Mouse (Mus musculus) megakaryocyte, embryonic 14.5 days (primary cell): ENCODE measurements around the gene Atp5b. TPM values are rescaled to one million over a fixed set of nuclear protein-coding genes. Genes with fewer than 3 reads are reported as not detected.

Source experiments
- H3K27me3 ChIP-seq: replicated peaks from 2 replicates; pipeline ENCODE3; 2012; ENCODE audit warnings: inconsistent platforms
- H3K36me3 ChIP-seq: replicated peaks from 2 replicates; pipeline ENCODE3; 2012; ENCODE audit warnings: low read length, inconsistent platforms, mixed read lengths
- H3K4me1 ChIP-seq: 2 replicates; pipeline ENCODE4 v1.6.1; 2012; ENCODE audit warnings: inconsistent platforms
- H3K4me3 ChIP-seq: replicated peaks from 2 replicates; pipeline ENCODE3; 2012; ENCODE audit warnings: moderate library complexity, mild to moderate bottlenecking, inconsistent platforms
- H3K9me3 ChIP-seq: 2 replicates; pipeline ENCODE4 v1.6.1; 2012; ENCODE audit warnings: inconsistent platforms
- FLI1 ChIP-seq: IDR thresholded peaks from 2 replicates; pipeline ENCODE4 v1.6.1; 2012; ENCODE audit warnings: low read length, inconsistent platforms, mixed read lengths
- GATA1 ChIP-seq: IDR thresholded peaks from 3 replicates; pipeline ENCODE4 v1.6.1; 2012; ENCODE audit warnings: mixed read lengths, low read length, inconsistent platforms, borderline replicate concordance
- polyA plus RNA-seq: library from polyadenylated mRNA; stranded (reverse); fragments of >175 nt; gene quantifications from 2 replicates; pipeline ENCODE4 v1.2.3, GENCODE M21; 2012; ENCODE audit warnings: low replicate concordance; ENCODE audit not compliant: insufficient read depth

Gene Atp5b
- polyA plus RNA-seq, 1 experiment = 796 TPM

DNA sequence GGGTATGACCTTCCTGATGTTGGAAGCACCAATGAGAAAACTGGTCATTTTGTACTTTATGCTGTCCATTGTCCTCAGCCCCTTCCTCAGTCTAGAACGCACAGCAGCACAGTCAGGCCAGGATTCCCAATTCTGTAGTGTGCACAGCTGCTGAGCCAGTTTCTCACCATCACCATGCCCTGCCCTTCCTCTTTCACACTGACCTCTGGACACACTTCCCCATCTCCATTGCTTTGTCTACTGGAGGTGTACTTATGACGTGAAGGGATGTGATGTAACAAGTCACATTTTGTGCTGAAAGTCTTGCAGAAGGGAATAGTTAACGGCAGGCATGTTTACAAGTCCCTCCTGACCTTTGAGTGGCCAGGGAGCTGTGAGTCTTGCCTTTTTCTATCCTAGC, 48.2 kb downstream of the Atp5b start:
- peaks cover 89% of the 10 kb centered on the region for H3K36me3 ChIP-seq
- H3K9me3 ChIP-seq = no peaks in the 10 kb centered on the region
- H3K27me3 ChIP-seq = no peaks in the 10 kb centered on the region
- H3K4me3 ChIP-seq = no peak overlapping the region
- peaks cover 8% of the 10 kb centered on the region; the same call in 1 of the 2 replicates for H3K4me1 ChIP-seq
- TF ChIP-seq FLI1 (no peak), GATA1 (no peak)

DNA sequence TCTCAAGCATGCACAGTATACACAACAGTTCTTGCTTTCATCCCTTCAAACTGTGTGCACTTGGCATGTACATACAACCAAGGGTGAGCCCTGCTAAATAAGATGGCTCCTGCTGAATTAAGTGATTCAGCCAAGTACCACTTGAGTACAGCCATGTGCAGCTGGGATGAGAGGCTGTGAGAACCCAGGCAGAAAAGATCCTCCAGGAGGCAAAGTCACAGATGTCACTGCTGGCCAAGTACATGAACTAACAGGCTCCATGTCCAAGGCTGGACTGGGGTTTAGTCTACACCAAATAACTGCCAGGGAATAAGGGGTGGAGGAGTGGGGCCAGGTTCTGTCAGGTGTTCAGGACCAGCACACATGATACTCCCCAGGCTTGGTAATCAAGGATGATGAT, 48.7 kb downstream of the Atp5b start:
- Histone ChIP-seq H3K4me3 (no peak overlapping the region), H3K36me3 (peaks cover 84% of the 10 kb centered on the region), H3K4me1 (peaks cover 8% of the 10 kb centered on the region; the same call in 1 of the 2 replicates), H3K27me3 (no peaks in the 10 kb centered on the region), H3K9me3 (no peaks in the 10 kb centered on the region)
- TF ChIP-seq GATA1 (no peak), FLI1 (no peak)

GRCm38 (mm10) chr10:128133650-128134332, 50.7 kb downstream of the Atp5b start:
- no peaks in the 10 kb centered on the region for H3K27me3 ChIP-seq
- TF ChIP-seq GATA1 (no peak), FLI1 (no peak)
- H3K9me3 ChIP-seq = no peaks in the 10 kb centered on the region
- no peak overlapping the region for H3K4me3 ChIP-seq
- 0 out of 2 replicates have a peak, but pooled peaks cover 5% of the 10 kb centered on the region for H3K4me1 ChIP-seq
- H3K36me3 ChIP-seq = peaks cover 80% of the 10 kb centered on the region

DNA sequence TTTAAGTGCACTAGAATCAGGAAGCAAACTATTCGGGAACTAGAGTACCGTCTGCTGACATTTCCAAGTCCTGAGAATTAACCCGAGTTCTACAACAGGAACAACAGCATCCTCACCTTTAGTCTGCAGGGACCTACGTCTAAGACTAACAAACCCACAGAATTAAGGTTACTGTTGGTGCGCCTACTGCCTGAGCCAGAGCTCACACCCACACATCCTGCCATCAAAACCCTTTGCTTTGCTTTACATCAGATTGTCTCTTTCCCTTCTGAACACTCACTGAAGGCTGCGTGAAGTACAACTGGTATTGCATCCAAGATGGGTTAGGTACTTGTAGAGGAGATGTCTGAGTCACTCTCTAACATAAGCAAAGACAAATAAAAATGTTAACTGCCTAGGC, 52.3 kb downstream of the Atp5b start:
- Histone ChIP-seq H3K4me3 (no peak overlapping the region), H3K36me3 (peaks cover 79% of the 10 kb centered on the region), H3K27me3 (no peaks in the 10 kb centered on the region), H3K4me1 (0 out of 2 replicates have a peak, but pooled peaks cover 5% of the 10 kb centered on the region), H3K9me3 (no peaks in the 10 kb centered on the region)
- TF ChIP-seq FLI1 (no peak), GATA1 (no peak)

Other genes starting within 250 kb of the Atp5b start
- gene Rdh19, start 233.3 kb upstream of the Atp5b start, polyA plus RNA-seq = not detected in 2 replicates
- not detected in 2 replicates for gene Rdh16f2, start 216.8 kb upstream of the Atp5b start, polyA plus RNA-seq
- gene Rdh7, start 194.5 kb upstream of the Atp5b start, polyA plus RNA-seq = not detected in 2 replicates
- not detected in 2 replicates for gene Sdr9c7, start 184.8 kb upstream of the Atp5b start, polyA plus RNA-seq
- not detected in 2 replicates for gene Hsd17b6, start 75.7 kb upstream of the Atp5b start, polyA plus RNA-seq
- 2.6 TPM in 1 of 2 replicates, not detected in the other for gene Prim1, start 68.1 kb upstream of the Atp5b start, polyA plus RNA-seq
- 24.2 and 146 TPM in 2 replicates for gene Naca, start 47.7 kb upstream of the Atp5b start, polyA plus RNA-seq
- 77.9 and 96.2 TPM in 2 replicates for gene Ptges3, start 24.3 kb upstream of the Atp5b start, polyA plus RNA-seq
- gene Baz2a, start 8.3 kb downstream of the Atp5b start, polyA plus RNA-seq = 6.9 and 16.7 TPM in 2 replicates
- gene Rbms2, start 97.0 kb downstream of the Atp5b start, polyA plus RNA-seq = 1.6 and 7.6 TPM in 2 replicates
- 1.8 TPM in 1 of 2 replicates, not detected in the other for gene Gls2, start 111.2 kb downstream of the Atp5b start, polyA plus RNA-seq
- gene Spryd4, start 128.5 kb downstream of the Atp5b start, polyA plus RNA-seq = 0.73 TPM in 1 of 2 replicates, not detected in the other
- gene Mip, start 142.6 kb downstream of the Atp5b start, polyA plus RNA-seq = not detected in 2 replicates
- gene Timeless, start 148.8 kb downstream of the Atp5b start, polyA plus RNA-seq = 2.2 and 8.3 TPM in 2 replicates
- not detected in 2 replicates for gene Apon, start 170.8 kb downstream of the Atp5b start, polyA plus RNA-seq
- not detected in 2 replicates for gene Apof, start 185.4 kb downstream of the Atp5b start, polyA plus RNA-seq
- 8.1 and 18.2 TPM in 2 replicates for gene Stat2, start 187.3 kb downstream of the Atp5b start, polyA plus RNA-seq
- 0.49 TPM in 1 of 2 replicates, not detected in the other for gene Il23a, start 215.5 kb downstream of the Atp5b start, polyA plus RNA-seq
- gene Pan2, start 220.1 kb downstream of the Atp5b start, polyA plus RNA-seq = 0.91 and 1.1 TPM in 2 replicates
- gene Cnpy2, start 239.2 kb downstream of the Atp5b start, polyA plus RNA-seq = 29.0 and 98.4 TPM in 2 replicates